Mouse (Mus musculus) right cerebral cortex, postnatal 36 days (tissue): Measurements from ENCODE around the gene Wwc1.
"Not testable (repeated sequence)": the region's sequence is repeated elsewhere in the genome, so short reads cannot be mapped to it uniquely, and the experiment has no call there.

Experiments used
- DNase-seq, 2 experiments: peaks; one replicate each; pipeline ENCODE4 v3.0.0; 2022; ENCODE audit warnings: low spot score in 2 of 2, mixed read lengths in 1 of 2

Gene Wwc1

DNA sequence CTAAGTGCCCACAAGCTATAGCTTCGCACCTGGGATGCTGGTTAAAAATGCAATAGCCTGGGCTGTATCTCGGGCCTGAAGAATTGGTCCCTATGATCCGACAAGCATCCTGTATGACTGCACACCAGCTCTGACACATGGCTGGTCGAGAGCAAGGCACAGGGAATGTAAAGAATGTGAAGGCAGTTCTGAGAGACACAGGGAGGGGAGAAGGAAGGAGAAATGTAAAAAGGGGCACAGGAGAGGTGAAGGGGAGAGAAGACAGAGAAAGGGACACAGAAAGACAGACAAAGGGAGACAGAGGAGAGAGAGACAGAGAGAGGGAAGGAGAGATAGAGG is 101.8 kb downstream of the Wwc1 start:
- no peak for DNase-seq

DNA sequence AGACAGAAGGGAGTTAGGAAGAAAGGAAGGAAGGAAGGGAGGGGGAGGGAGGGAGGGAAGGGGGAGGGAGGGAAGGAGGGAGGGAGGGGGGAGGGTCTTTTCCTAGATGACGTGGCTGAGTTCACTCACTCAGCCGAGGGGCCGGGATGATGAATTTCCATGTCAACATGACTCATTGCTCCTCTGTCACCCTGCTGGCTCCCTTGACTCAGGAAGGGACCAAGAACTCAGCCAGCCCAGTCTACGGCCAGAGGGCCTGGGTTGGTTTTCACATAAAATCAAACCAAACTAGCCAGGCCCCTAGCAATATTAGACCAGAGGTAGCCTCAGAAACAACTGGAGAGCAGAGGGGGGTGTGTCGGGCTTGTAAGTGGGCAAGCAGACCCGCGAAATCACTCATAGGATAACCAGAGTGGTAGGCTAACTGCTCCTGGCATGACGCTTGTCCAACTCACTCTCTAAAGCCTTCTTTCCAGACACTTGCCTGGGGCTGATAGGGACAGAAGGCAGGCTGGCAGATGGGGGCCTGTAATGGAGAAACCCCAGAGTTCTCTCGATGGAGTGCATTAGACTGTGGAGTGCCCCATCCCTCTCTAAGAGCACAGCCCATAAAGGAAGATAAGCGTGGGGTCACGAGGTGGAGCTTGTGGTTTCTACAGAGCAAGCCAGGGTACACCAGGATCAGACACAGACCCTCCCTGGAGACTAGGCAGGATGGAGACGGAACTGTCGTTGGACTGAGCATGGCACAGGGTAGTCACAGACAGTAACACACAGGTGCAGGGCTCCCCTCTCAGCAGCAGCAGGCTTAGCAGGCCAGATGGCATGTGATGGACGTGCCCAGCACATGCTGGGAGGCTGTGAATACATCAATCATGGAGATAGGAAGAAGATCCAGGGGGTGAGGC is 102.4 kb downstream of the Wwc1 start:
- DNase-seq = no peak

DNA sequence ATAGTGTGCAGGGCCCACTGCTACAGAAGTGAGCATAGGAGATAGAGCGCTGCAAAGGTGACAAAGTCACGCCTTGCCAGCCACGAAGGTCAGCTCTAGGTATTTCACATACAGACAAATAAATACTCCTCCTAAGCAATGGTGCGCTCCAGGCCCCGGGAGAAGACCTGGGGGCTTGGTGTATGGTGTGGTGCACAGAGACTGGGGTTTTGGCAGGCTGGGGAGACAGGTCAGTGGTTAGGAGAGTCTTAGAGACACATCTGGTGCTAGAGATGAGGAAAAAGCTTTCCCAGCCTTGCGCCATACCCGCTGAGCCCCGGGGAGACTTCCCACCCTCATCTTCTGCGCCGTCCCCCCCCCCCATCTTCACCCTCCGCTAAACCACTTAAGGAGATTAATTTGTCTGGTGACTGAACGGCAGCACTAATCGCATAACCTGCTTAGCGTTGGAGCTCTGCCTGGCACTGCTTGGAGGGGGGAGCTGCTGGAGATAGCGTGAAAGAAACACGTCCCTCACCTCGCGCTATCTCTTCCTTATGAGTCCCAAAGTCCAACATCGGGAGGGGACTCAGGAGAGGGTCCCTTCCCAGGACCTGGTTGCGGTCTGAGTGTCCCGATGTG is 106.6 kb downstream of the Wwc1 start:
- DNase-seq = no peak

DNA sequence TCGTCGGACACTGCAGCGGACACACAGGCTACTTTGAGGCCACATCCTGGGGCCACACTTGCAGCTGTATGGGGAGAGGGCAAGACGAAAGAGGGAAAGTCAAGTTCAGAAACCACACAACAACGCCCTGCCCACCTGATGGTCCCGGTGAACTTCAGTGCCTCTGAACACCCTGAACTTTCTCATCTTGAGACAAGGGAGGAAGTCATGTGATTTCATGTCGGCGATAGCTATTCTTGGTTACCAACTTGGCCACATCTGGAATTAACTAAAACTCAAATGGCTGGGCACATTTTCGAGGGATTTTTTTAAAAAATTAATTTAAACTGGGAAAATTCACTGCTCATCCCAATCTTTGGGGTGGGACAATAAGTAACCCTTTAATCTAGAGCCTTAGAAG is 109.4 kb downstream of the Wwc1 start:
- no peak for DNase-seq

DNA sequence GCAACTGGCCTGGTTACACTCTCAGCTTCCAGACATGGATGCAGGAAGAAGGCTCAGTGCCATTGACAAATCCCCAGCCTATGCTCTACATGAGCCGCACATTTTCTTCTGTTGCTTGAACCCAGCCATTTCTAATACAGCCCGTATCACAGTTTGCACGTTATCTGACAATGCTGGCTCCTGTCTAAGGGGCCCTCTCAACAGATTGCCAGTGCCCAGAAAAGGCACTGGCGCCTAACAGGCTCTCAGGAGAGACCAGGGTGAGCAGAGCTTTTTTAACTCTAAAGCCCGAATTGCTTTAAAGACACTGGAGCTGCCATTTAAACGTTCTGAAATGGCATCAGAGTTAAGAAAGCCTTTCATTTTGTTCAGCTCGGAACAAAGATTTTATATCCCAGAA is 114.2 kb downstream of the Wwc1 start:
- DNase-seq = no peak

DNA sequence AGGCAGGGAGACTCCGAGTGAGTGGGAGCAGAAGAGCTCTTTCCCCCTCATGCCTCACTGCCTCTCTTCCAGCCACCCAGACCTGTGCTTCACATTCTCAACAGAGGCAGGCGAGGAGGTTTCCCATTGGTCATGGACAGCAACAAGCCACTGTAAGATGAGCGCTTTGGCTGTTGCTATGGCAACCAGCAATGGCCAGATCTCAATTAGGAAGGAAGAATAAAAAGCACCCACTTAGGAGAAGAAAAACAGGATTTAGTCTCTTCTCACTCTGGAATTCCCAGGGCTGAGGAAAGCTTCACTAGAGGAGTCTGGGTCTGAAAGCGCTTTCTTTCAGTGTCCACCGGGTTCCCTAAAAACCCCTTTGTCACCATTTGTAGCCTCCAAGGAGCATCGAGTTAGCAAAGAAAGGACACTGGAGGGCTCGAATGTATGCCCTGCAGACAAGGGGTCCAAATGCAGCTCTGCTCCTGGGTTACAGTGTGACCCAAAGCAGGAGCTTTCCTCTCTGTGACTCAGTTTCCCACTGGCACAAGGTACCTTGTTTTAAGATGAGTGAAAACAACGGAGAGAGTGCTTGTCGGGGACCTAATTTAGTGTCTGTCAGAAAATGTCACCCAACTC is 115.2 kb downstream of the Wwc1 start:
- peak; percentile 75 to 85 for DNase-seq

DNA sequence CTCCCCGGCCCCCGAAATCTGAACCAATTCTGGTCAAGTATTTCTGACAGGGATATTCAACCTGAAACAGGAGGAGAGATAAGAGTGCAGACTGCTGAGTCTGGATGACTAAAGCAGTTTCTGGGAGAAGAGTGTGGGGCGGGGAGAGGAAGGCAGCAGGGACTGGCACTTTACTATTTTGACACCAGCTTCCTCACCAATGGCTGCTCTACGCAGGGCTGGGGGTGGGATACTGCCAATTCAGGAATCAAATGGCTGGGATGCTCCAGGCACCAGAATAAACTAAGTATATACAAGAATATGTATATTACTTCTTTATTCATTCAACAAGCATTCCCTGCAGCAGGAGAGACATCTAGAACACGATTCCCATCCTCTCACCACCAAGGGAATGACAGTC is 116.7 kb downstream of the Wwc1 start:
- peak in 1 of 2 experiments; percentile 36 for DNase-seq

DNA sequence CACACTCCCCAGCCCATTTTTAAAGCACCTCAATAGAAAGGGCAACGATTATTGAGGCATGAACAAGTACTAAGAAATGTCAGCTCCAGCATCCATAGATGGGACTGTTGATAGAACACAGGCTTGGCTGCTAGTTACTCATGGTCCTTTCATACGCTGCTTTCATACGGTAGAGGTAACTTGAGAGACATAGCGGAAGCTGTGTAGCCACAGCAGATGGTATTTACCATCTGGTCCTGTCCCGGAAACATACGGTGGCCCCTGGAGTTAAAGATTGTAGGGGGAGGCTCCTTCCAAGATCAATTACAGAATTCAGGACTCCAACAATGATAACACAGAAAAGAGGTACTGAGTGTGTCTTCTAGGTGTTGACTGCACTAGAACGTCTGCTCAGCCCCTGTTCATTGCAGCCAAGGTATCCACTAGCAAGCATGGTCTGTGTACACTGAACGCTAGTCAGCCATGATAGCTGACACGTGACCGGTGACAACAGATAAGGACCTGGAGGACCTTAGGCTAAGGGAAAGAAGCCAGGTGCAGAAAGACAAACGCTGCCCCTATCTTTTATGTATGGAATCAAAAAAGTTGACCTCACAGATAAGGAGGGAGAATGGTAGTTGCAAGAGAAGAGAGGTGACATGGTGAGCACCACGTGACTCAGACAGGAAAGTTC is 122.8 kb downstream of the Wwc1 start:
- DNase-seq = no peak

DNA sequence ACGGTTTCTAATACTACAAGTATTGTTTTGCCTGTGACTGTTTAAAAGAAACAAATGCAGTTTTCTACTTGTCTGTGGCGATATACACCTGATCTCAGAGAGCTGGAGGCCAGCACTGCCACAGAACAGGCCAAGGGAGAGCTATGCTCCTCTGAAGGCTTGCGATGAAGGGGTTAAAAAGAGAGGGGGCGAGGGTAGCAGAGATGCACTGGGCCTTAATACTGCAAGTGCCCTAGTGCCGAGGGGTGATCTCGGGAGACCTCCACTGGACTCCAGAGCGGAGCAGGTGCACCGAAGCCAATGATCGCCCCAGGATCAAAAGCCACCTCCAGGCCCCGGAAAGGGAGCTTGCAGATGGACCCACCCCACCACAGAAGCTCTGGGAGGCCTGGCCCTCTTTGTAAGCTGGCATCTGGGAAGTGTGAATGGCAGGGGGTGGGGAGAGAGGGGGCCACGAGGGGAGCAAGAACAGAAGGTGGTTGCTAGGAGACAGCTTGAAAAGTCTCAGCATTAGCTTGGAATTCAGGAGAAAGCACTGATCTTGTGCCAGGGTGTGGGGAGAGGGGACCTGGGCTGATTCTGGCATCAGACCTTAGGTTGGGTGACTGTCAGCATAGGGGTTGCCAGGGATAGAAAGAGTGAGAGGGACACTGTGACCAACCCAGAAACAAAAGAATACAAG is 123.8 kb downstream of the Wwc1 start:
- DNase-seq = peak; percentile 37 to 43

DNA sequence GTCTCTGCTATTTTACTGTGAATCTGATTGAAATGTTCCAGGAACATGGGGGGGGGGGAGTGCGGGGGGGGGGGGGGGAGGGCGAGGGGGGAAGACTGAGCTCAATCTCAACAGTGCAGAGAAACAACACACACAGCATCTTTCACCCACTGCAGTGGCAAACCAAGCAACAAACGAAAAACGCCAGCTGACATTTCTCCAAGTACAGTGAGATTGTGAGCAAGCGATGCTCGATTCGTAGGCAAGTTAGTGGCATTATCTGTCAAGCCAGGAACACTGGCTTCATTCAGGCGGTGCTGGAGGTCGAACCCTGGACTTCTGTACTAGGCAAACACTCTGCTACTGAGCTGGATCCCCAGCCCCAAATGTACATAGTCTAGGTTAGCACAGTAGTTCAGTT is 124.8 kb downstream of the Wwc1 start:
- DNase-seq = no peak

DNA sequence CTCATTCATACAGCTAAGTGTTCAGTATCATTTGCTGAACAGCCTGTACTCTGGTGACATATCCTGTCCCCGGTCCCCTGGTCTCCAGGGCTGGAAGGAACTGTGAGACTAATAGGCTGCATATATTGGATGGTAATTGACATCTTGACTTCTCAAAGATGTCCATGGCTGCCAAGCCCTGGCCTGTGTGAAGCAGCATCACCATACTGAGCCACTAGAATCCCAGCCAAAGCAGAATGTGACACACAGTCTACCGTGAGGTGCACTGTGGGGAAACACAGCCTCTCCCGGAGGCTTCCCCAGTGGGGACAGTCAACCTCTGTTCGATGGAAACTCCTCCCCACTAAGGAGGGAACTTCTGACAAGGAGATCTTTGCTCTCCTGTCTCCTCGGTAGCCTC is 125.4 kb downstream of the Wwc1 start:
- DNase-seq = no peak

DNA sequence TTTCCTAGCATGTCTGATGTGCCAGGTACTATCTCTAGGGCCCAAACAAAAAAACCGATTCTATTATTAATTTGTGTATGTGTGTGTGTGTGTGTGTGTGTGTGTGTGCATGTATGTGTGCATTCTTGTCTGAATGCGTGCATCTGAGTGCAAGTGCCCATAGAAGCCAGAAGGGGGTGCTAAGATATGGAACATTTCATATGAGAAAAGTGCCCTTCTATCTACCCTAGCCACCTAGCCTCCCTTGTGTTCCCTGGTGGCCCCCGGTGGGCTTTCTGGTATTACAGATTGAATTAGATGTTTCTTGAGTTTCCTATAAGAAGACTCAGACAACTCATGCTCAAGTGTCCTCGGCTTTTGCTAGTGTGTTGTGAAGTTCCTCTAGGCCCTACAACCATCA is 126.7 kb downstream of the Wwc1 start:
- DNase-seq = no peak

DNA sequence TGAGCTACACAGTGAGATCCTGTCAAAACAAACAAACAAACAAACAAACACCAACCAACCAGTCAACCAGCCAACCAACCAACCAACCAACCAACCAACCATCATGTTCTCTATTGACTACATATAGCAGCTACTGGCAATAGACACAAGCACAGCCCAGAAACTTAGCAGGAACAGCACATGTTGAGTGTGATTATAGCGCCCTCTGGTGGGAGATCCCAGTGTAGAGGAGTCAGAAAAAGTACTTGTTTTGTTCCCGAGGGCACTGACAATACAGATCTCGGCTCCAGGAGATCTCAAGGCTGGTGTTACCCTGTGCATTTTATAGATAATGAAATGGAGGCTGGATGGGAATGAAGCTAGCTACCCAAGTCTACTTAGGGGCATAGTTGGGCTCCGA is 127.6 kb downstream of the Wwc1 start:
- no peak for DNase-seq

DNA sequence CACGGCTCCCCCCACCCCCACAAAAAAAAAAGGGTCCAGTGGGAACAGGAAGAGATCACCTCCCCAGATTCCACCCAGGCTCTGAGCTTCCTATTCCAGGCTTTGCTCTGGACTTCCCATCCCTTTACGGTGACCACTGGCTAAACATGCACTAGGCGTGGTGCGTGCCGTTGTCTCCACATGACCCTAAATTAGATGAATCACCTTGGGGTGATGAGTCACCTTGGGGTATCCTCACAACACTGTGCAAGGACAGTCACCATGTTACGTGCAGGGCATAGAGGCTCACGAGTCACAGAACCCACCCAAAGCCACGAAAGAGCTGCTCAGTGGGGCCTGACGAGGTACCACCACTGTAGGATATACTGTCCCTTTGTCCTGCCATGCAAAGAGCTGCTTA is 136.0 kb downstream of the Wwc1 start:
- no peak for DNase-seq

DNA sequence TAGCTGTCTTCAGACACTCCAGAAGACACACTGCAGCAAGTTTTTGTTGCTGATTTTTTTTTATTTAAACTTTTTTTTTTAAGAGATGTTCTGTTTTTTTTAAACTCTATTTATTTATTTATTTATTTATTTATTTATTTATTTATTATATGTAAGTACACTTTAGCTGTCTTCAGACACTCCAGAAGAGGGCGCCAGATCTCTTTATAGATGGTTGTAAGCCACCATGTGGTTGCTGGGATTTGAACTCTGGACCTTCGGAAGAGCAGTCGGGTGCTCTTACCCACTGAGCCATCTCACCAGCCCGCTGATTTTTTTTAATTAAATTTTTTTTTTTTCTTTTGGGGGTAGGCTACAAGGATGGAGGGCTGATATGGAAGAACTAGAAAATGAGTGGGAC is 137.8 kb downstream of the Wwc1 start:
- DNase-seq = not testable (repeated sequence)

DNA sequence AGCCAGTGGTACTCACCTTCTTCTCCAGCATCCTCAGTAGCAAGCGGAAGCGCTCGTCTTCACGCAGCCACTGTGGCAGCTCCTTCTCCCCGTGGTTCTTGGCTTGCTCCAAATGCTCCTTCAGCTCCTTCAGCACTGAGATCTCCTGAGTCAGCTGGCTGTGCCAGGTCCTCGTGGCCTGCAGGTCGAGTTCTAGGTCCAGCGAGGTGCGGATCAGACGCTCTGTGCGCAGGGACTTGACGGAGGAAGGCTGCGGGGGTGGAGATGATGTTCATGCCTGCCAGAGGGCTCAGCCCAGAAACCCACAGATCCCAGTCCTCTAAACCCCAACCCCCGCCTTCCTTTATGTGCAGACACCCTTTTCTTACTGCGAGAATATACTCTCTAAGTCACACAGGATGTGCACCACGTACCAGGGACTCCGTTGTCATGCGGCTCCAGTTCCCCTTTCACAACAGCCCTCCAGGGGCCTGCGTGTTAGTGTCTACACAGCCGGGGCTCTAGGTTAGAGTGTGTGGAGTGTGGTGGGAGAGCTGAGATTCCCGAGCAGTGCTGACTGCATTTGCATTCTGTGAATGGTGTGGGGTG is 138.5 kb downstream of the Wwc1 start:
- no peak for DNase-seq

DNA sequence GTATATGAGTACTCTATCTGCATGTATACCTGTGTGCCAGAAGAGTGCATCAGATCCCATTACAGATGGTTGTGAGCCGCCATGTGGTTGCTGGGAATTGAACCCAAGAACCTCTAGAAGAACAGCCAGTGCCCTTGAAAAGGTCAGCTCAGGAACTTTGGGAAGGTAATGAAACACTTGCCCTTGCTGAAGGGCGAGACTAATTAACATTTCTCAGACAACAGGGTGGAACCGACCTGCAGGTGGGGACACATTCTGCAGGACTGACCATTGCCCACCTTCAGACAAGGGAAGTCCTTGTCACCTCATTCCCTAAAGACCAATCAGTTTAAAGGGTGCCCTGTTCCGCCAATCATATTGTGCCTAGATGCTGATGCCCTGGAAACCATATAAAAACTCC is 139.5 kb downstream of the Wwc1 start:
- not testable (repeated sequence) for DNase-seq

DNA sequence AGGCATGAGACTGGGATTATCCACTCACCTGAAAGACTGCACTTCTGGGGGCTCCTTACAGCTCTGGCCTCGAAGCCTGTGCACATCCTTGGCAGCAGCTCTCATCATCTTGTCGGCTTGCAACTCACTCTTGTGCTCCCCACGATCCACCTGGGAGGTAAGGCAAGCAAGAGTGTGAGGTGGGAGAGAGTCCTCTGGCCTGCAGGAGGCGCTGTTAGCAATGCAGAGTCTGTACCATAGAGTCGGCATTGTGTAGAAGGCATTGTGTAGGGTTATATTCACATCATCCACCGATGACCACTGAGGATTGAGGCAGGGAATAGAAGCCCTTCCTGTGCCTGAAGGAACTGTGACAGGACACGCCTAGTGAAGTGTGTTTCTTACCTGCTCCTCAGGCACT is 140.0 kb downstream of the Wwc1 start:
- DNase-seq = no peak

DNA sequence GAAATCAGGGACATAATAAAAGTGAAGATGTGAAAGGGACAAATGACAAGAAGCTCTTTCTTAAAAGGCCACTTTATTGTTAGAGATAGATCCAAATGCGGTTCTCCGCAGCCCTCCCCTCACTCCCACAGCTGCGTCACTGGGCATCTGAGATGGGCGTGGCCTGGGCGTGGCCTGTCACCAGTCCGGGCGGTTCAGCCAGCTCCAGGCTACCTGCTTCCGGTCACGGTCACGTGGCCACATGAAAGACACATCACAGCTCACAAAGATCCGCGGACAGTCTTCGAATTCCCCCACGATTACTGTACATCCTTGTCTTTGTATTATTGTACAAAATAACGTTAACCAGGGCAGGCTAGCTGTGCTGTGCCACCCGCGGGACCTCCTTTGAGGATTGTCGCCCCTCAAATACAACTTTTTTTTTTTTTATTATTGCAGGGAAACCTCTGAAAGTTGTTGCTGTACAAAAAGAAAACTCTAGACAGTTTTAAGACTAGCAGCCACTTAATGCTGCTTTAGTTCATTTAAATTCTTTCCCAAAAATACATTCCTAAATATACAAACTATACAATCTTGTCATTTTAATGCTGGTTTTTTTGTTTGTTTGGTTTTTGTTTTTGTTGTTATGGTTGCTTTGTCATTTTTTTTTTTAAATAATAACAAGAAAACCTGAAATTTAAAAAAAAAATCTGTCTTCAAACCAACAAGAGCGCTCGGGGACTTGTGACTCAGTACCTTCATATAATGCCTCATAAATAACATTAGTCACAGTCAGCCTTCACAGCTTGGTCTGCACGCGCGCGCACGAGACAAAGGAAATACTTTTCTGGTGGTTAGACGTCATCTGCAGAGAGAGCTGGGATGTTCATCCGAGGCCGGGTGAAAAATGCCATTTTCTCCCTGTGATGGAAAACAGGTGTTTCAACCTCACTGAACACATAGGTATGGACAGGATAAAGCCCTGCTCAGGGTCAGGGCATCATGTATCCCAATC is 141.7 kb downstream of the Wwc1 start:
- DNase-seq = peak; percentile 64 to 74
